Mouse (Mus musculus) limb, embryonic 13.5 days (tissue): Measurements from ENCODE around the gene Ninj2. TPM values are rescaled to one million over a fixed set of nuclear protein-coding genes. Genes with fewer than 3 reads are reported as not detected.
"Not testable (repeated sequence)": the region's sequence is repeated elsewhere in the genome, so short reads cannot be mapped to it uniquely, and the experiment has no call there.

ENCODE experiments used
- ATAC-seq: fragments of 200-750 bp; cut with Nextera tagmentation; 2 replicates; pipeline ENCODE4 v1.8.0; 2017; ENCODE audit warnings: low read depth, moderate number of reproducible peaks, moderate TSS enrichment; ENCODE audit not compliant: low FRiP score
- H3K27ac ChIP-seq: fragments of 300-500 bp; sonication (generic); 2 replicates; pipeline ENCODE4 v1.5.1; 2015; ENCODE audit warnings: inconsistent platforms, mild to moderate bottlenecking, moderate library complexity
- H3K27me3 ChIP-seq: fragments of 300-500 bp; sonication (generic); 2 replicates; pipeline ENCODE4 v1.6.1; 2015; ENCODE audit warnings: mild to moderate bottlenecking, inconsistent platforms
- H3K36me3 ChIP-seq: fragments of 300-500 bp; sonication (generic); 2 replicates; pipeline ENCODE4 v1.6.1; 2015; ENCODE audit warnings: inconsistent platforms, mild to moderate bottlenecking, moderate library complexity
- H3K4me1 ChIP-seq: fragments of 300-500 bp; sonication (generic); 2 replicates; pipeline ENCODE4 v1.6.1; 2015; ENCODE audit warnings: inconsistent platforms
- H3K4me2 ChIP-seq: fragments of 300-500 bp; sonication (generic); replicated peaks from 2 replicates; pipeline ENCODE4 v1.6.1; 2015; ENCODE audit warnings: inconsistent platforms, mild to moderate bottlenecking, moderate library complexity
- H3K4me3 ChIP-seq: fragments of 300-500 bp; sonication (generic); 2 replicates; pipeline ENCODE4 v1.5.1; 2015; ENCODE audit warnings: moderate library complexity, mild to moderate bottlenecking, inconsistent platforms
- H3K9ac ChIP-seq: fragments of 300-500 bp; sonication (generic); 2 replicates; pipeline ENCODE4 v1.6.1; 2015; ENCODE audit warnings: mild to moderate bottlenecking, inconsistent platforms
- H3K9me3 ChIP-seq: fragments of 300-500 bp; sonication (generic); 2 replicates; pipeline ENCODE4 v1.6.1; 2016; ENCODE audit warnings: inconsistent platforms
- WGBS: fragments of 180-500 bp; shearing (Covaris S2); methylation state at CpG from one replicate; pipeline ENCODE4 v1.1.7; 2015; 5-methylcytosine and 5-hydroxymethylcytosine counted together
- polyA plus RNA-seq: library from polyadenylated mRNA; unstranded; fragments of >200 nt; fragmentation: Nextera tagmentation; extraction: Ambion mirVana; gene quantifications from 2 replicates; pipeline ENCODE4 v1.2.1, GENCODE M21; 2015

The Ninj2 gene
- polyA plus RNA-seq, 1 experiment from 2014 or later = 0.98 TPM

- H3K27me3 ChIP-seq = no peaks in the 10 kb centered on the region
- ATAC-seq = no peak
- H3K4me2 ChIP-seq = no peak overlapping the region
- H3K4me1 ChIP-seq = 0 out of 2 replicates have a peak, but pooled peaks cover 7% of the 10 kb centered on the region
- no peak overlapping the region for H3K9ac ChIP-seq
- H3K36me3 ChIP-seq = no peaks in the 10 kb centered on the region
- no peaks in the 10 kb centered on the region for H3K9me3 ChIP-seq
- 83% methylated on average over 10 of the region's 10 CpGs for WGBS
- no peak overlapping the region for H3K27ac ChIP-seq
- no peak overlapping the region for H3K4me3 ChIP-seq
Measured at GRCm38 (mm10) chr6:120079547-120079946, 13.6 kb upstream of the Ninj2 start.

DNA sequence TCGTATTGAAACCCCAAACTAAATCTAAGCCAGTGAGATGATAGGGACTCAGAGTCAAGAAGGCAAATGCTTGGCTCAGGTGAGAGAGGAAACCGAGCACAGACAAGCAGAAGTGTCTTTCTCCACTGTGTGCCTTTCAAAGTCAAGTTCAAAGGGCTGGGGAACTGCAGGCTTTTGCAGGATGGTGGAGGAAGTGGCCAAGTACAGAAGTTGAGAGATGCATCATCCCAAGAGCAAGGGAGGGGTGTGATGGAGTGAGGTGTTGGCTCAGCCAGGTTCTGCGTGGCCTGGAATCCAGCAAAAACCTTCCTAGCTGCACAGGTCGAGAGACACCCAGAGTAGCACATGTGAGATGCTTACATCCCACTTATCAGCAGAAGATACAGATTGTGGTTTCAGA, 11.6 kb upstream of the Ninj2 start:
- Histone ChIP-seq H3K9ac (no peak overlapping the region), H3K4me2 (no peak overlapping the region), H3K4me1 (0 out of 2 replicates have a peak, but pooled peaks cover 7% of the 10 kb centered on the region), H3K9me3 (no peaks in the 10 kb centered on the region), H3K4me3 (no peak overlapping the region), H3K27me3 (no peaks in the 10 kb centered on the region), H3K27ac (no peak overlapping the region), H3K36me3 (no peaks in the 10 kb centered on the region)
- WGBS = 82% methylated on average over 4 of the region's 4 CpGs
- no peak for ATAC-seq

GRCm38 (mm10) chr6:120082251-120082950, 10.7 kb upstream of the Ninj2 start:
- no peak overlapping the region for H3K9ac ChIP-seq
- no peaks in the 10 kb centered on the region for H3K27me3 ChIP-seq
- WGBS = 88% methylated on average over 6 of the region's 6 CpGs
- H3K4me1 ChIP-seq = 0 out of 2 replicates have a peak, but pooled peaks cover 7% of the 10 kb centered on the region
- H3K4me2 ChIP-seq = no peak overlapping the region
- ATAC-seq = no peak
- H3K27ac ChIP-seq = no peak overlapping the region
- H3K36me3 ChIP-seq = no peaks in the 10 kb centered on the region
- H3K9me3 ChIP-seq = no peaks in the 10 kb centered on the region
- H3K4me3 ChIP-seq = no peak overlapping the region

GRCm38 (mm10) chr6:120082951-120083411, 10.2 kb upstream of the Ninj2 start:
- H3K9ac ChIP-seq = no peak overlapping the region
- H3K36me3 ChIP-seq = no peaks in the 10 kb centered on the region
- H3K4me3 ChIP-seq = no peak overlapping the region
- ATAC-seq = no peak
- H3K4me1 ChIP-seq = 0 out of 2 replicates have a peak, but pooled peaks cover 7% of the 10 kb centered on the region
- no peaks in the 10 kb centered on the region for H3K9me3 ChIP-seq
- H3K27me3 ChIP-seq = no peaks in the 10 kb centered on the region
- H3K27ac ChIP-seq = no peak overlapping the region
- WGBS = 81% methylated on average over 8 of the region's 8 CpGs
- H3K4me2 ChIP-seq = no peak overlapping the region

DNA sequence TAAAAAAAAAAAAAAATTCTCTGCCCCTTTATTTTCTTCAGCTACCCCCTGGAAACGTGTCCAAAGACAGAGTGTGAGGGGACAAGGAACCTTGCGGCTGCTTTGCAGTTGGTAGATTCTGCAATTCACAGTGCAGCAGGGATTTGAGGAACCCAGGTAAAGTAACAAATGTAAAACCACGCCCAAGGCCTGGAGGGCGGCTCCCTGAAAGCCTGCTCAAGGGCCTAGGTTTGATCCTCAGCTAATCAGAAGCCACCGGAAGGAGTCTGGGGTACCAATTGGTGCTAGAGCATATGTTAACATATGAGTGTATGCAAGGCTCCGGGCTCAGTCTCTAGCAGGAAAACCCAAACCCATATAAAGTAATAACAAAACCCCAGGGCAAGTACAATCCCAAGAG, 9.7 kb upstream of the Ninj2 start:
- Histone ChIP-seq H3K9me3 (no peaks in the 10 kb centered on the region), H3K36me3 (no peaks in the 10 kb centered on the region), H3K4me2 (no peak overlapping the region), H3K4me1 (0 out of 2 replicates have a peak, but pooled peaks cover 7% of the 10 kb centered on the region), H3K9ac (no peak overlapping the region), H3K27me3 (no peaks in the 10 kb centered on the region), H3K4me3 (no peak overlapping the region), H3K27ac (no peak overlapping the region)
- no peak for ATAC-seq
- WGBS = 67% methylated on average over 6 of the region's 6 CpGs

DNA sequence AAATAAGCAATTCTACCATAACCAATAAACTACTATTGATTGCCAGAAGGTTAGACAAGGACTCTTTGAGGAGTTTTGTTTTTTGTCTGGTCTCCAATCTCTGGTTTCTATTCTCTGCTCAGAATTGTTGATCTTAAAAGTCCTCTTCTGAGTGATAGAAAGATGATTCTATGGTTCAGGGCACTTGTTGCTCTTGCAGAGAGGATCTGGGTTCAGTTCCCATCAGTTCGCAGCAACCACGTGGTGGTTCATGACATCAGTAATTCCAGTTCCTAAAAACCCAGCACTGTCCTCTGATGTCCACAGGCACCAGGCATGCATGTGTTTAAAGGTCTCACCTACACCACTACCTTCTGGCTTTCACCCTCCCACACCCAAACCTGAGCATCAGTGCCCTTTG, 8.2 kb upstream of the Ninj2 start:
- WGBS = 91% methylated on average over 2 of the region's 2 CpGs
- no peaks in the 10 kb centered on the region for H3K27me3 ChIP-seq

GRCm38 (mm10) chr6:120085832-120086231, 7.3 kb upstream of the Ninj2 start:
- no peak for ATAC-seq
- Histone ChIP-seq H3K27ac (no peak overlapping the region), H3K4me1 (0 out of 2 replicates have a peak, but pooled peaks cover 7% of the 10 kb centered on the region), H3K4me2 (no peak overlapping the region), H3K4me3 (no peak overlapping the region), H3K9ac (no peak overlapping the region), H3K9me3 (no peaks in the 10 kb centered on the region), H3K27me3 (no peaks in the 10 kb centered on the region), H3K36me3 (no peaks in the 10 kb centered on the region)
- 73% methylated on average over 3 of the region's 3 CpGs for WGBS

More for the DNA sequence above, 8.2 kb upstream of the Ninj2 start:
- Histone ChIP-seq H3K4me2 (no peak overlapping the region), H3K9me3 (no peaks in the 10 kb centered on the region), H3K9ac (no peak overlapping the region), H3K27ac (no peak overlapping the region), H3K4me3 (no peak overlapping the region), H3K4me1 (0 out of 2 replicates have a peak, but pooled peaks cover 7% of the 10 kb centered on the region), H3K36me3 (no peaks in the 10 kb centered on the region)
- ATAC-seq = no peak

DNA sequence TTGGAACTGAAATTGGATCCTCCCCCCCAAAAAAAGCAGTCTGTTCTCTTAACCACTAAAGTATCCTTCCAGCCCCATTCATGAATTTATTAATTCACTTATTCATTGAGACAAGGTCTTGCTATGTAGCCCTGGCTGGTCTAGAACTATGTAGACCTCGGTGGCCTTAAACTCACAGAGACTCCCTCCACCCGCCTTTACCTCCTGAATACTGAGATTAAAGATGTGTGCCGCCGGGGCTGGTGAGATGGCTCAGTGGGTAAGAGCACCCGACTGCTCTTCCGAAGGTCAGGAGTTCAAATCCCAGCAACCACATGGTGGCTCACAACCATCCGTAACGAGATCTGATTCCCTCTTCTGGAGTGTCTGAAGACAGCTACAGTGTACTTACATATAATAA, 6.1 kb upstream of the Ninj2 start:
- not testable (repeated sequence) for H3K4me3 ChIP-seq, H3K9ac ChIP-seq, ATAC-seq, H3K36me3 ChIP-seq, H3K27ac ChIP-seq, H3K4me2 ChIP-seq, H3K9me3 ChIP-seq, H3K27me3 ChIP-seq, H3K4me1 ChIP-seq
- 92% methylated on average over 8 of the region's 8 CpGs for WGBS

GRCm38 (mm10) chr6:120090712-120091248, 2.4 kb upstream of the Ninj2 start:
- peak overlapping the region; percentile 41 for H3K4me2 ChIP-seq
- 14% methylated on average over 15 of the region's 15 CpGs for WGBS
- no peaks in the 10 kb centered on the region for H3K36me3 ChIP-seq
- H3K27me3 ChIP-seq = no peaks in the 10 kb centered on the region
- H3K4me1 ChIP-seq = peaks cover 15% of the 10 kb centered on the region
- peak overlapping the region; percentile 12; the same call in 1 of the 2 replicates for H3K4me3 ChIP-seq
- H3K27ac ChIP-seq = no peak overlapping the region
- ATAC-seq = peak; percentile 54; the same call in 1 of the 2 replicates
- no peak overlapping the region for H3K9ac ChIP-seq
- H3K9me3 ChIP-seq = no peaks in the 10 kb centered on the region

DNA sequence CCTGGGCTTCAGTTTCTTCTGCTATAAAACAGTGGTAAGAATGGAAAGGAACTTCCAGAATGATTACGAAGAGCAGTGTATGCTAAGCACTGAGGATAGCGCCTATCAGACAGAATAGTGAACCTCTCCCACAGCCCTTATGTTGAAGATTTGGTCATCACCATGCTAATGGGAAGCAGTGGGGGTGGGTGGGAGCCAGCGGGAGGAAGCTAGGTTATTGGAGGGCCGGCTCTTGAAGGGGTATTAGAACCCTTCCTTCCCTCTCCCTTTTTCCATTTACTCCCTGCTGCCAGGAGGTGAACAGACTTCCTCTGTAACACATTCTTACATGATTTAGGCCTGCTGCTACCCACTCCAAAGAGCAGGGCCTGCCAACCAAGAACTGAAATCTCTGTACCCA, 1.2 kb upstream of the Ninj2 start:
- H3K27me3 ChIP-seq = no peaks in the 10 kb centered on the region
- H3K4me3 ChIP-seq = no peak overlapping the region
- no peak overlapping the region for H3K27ac ChIP-seq
- WGBS = 64% methylated on average over 4 of the region's 4 CpGs
- no peaks in the 10 kb centered on the region for H3K36me3 ChIP-seq
- H3K4me2 ChIP-seq = no peak overlapping the region
- no peak for ATAC-seq
- no peaks in the 10 kb centered on the region for H3K9me3 ChIP-seq
- H3K9ac ChIP-seq = no peak overlapping the region
- peaks cover 15% of the 10 kb centered on the region for H3K4me1 ChIP-seq

DNA sequence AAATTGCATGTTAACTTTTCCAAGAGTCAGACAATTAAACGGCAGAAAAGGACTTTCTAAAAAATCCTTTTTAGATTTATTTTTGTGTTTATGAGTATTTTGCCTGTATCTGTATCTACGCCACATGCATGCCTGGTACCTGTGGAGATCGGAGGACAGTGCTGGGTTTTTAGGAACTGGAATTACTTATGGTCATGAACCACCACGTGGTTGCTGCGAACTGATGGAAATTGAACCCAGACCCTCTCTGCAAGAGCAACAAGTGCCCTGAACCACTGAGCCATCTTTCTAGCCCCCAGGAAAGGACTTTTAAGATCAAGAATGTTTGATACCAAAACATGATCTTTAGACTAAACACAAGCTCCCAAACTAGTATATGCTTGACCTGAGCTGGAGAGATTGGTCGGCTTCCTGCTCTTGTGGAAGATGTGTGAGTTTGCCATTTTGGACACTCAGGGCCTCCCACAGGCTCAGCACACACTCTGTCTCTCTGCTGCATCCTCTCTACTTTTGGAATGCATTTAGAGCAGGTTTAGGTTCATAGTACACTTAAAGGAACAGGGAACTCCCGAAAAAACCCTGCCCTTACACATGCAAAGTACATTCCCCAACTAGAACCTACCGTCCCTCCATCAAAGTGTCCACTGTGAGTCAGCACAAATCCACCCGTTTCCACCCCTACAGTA, 1.1 kb downstream of the Ninj2 start:
- no peak overlapping the region for H3K27ac ChIP-seq
- H3K27me3 ChIP-seq = no peaks in the 10 kb centered on the region
- no peak for ATAC-seq
- WGBS = 77% methylated on average over 9 of the region's 9 CpGs
- H3K4me2 ChIP-seq = no peak overlapping the region
- no peaks in the 10 kb centered on the region for H3K36me3 ChIP-seq
- no peak overlapping the region for H3K4me3 ChIP-seq
- H3K9ac ChIP-seq = no peak overlapping the region
- H3K4me1 ChIP-seq = peaks cover 15% of the 10 kb centered on the region
- no peaks in the 10 kb centered on the region for H3K9me3 ChIP-seq

- Histone ChIP-seq H3K4me1 (peaks cover 15% of the 10 kb centered on the region), H3K4me3 (no peak overlapping the region), H3K9me3 (no peaks in the 10 kb centered on the region), H3K36me3 (no peaks in the 10 kb centered on the region), H3K9ac (no peak overlapping the region), H3K4me2 (no peak overlapping the region), H3K27me3 (no peaks in the 10 kb centered on the region), H3K27ac (no peak overlapping the region)
- no peak for ATAC-seq
- 81% methylated on average over 5 of the region's 5 CpGs for WGBS
Measured at GRCm38 (mm10) chr6:120095096-120095495, 1.9 kb downstream of the Ninj2 start.
